ENCODE assay signal across 27 mouse cellular contexts in the genomic region with DNA sequence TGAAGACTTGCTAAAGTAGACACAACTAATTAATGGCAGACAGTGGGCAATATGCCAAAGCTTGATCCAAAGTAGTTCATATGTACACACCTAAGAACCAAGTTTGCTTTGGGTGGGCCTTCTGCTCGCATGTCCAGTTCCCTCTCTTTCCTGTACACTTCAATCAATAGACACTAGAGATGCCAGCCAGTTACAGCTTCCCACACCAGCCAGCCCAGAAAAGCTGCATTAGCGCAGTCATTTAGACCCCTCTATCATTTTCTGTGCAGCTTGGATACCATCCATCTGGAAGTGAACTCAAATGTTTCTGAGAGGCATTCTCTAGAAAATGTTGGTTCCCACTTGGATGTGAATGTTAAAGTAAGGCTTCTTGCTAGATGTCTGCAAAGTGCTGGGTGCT.
DNase-seq lines count a peak whose midpoint lies in the region; ATAC-seq and TF ChIP-seq lines count a peak whose summit lies in the region.
"Had no signal": no experiment of that assay in that cellular context is flagged by ENCODE, and none has a peak within 500 bp of the region (broad histone marks: within the 10 kb centered on the region; RNA-seq: fewer than 3 reads in every experiment).

No protein-coding gene starts in this region.

- H3K27ac ChIP-seq in forebrain, embryonic 14.5 days (ENCODE audit: low read depth, low read length): no peak overlapping the region
- no peak overlapping the region for H3K27ac ChIP-seq in forebrain, embryonic 10.5 days
- H3K27ac ChIP-seq in midbrain, postnatal 0 days (ENCODE audit: low read depth, low read length): no peak overlapping the region
- H3K27ac ChIP-seq in midbrain, embryonic 15.5 days: no peak overlapping the region
- H3K27ac ChIP-seq: embryonic facial prominence, embryonic 12.5 days; gastrocnemius, adult 2 months; hindbrain, embryonic 13.5 days; hindbrain, postnatal 0 days had no signal

- no peak overlapping the region for H3K9ac ChIP-seq in forebrain, embryonic 14.5 days (ENCODE audit: low read length)
- no peak overlapping the region for H3K9ac ChIP-seq in midbrain, postnatal 0 days (replicated peaks; ENCODE audit: low read length, poor library complexity, severe bottlenecking)
- H3K9ac ChIP-seq in midbrain, embryonic 15.5 days: no peak overlapping the region
- H3K9ac ChIP-seq: embryonic facial prominence, embryonic 12.5 days; hindbrain, embryonic 13.5 days had no signal

- H3K4me1 ChIP-seq in forebrain, embryonic 14.5 days (ENCODE audit: control insufficient read depth, insufficient read depth, low read length): peaks cover 6% of the 10 kb centered on the region; the same call in 1 of the 2 replicates
- H3K4me1 ChIP-seq in forebrain, embryonic 10.5 days: peaks cover 20% of the 10 kb centered on the region
- no peaks in the 10 kb centered on the region for H3K4me1 ChIP-seq in midbrain, postnatal 0 days (ENCODE audit: insufficient read depth, low read length)
- no peaks in the 10 kb centered on the region for H3K4me1 ChIP-seq in midbrain, embryonic 15.5 days
- H3K4me1 ChIP-seq: embryonic facial prominence, embryonic 12.5 days had no signal

- DNase-seq in forebrain, embryonic 14.5 days (ENCODE audit: low spot score): peak; percentile 55
- no peak for DNase-seq in forebrain, embryonic 10.5 days (ENCODE audit: extremely low spot score, low spot score)
- DNase-seq in frontal cortex, postnatal 10 days (ENCODE audit: low spot score in 2 of 2): no peak
- peak; percentile 33 for DNase-seq in midbrain, postnatal 0 days (ENCODE audit: low spot score)
- no peak for DNase-seq in right cerebral cortex, postnatal 36 days (ENCODE audit: low spot score in 2 of 2)
- DNase-seq: adrenal gland, postnatal 10 days; adrenal gland, postnatal 36 days; B cell, adult 2 months; cerebellum, adult 18-20 months; cerebellum, adult 9-10 months; cerebellum, postnatal 14 days; gastrocnemius, adult 2 months; gastrocnemius, postnatal 14 days; heart, adult 11 months; kidney, adult 18-20 months had no signal

- no peaks in the 10 kb centered on the region for H3K9me3 ChIP-seq in forebrain, embryonic 14.5 days (replicated peaks; ENCODE audit: control insufficient read depth, low read length)
- H3K9me3 ChIP-seq in forebrain, embryonic 10.5 days: no peaks in the 10 kb centered on the region
- no peaks in the 10 kb centered on the region for H3K9me3 ChIP-seq in midbrain, postnatal 0 days (ENCODE audit: low read length)
- H3K9me3 ChIP-seq in midbrain, embryonic 15.5 days: no peaks in the 10 kb centered on the region
- H3K9me3 ChIP-seq: embryonic facial prominence, embryonic 12.5 days; hindbrain, embryonic 13.5 days had no signal

- WGBS in forebrain, embryonic 14.5 days: 75% methylated on average over 2 of the region's 2 CpGs
- WGBS in forebrain, embryonic 10.5 days: 88% methylated on average over 2 of the region's 2 CpGs
- WGBS in midbrain, postnatal 0 days: 80% methylated on average over 2 of the region's 2 CpGs
- 88% methylated on average over 2 of the region's 2 CpGs for WGBS in midbrain, embryonic 15.5 days

- no peak overlapping the region for H3K4me3 ChIP-seq in forebrain, embryonic 14.5 days (ENCODE audit: low read depth, low read length)
- H3K4me3 ChIP-seq in forebrain, embryonic 10.5 days: no peak overlapping the region
- H3K4me3 ChIP-seq in midbrain, postnatal 0 days (ENCODE audit: low read depth, low read length): no peak overlapping the region
- H3K4me3 ChIP-seq in midbrain, embryonic 15.5 days: no peak overlapping the region
- H3K4me3 ChIP-seq: embryonic facial prominence, embryonic 12.5 days; erythroblast, embryonic 14.5 days; gastrocnemius, adult 2 months; hindbrain, embryonic 13.5 days had no signal

- no peak for ATAC-seq in forebrain, embryonic 14.5 days
- peak; percentile 79 for ATAC-seq in frontal cortex, adult (ENCODE audit: low TSS enrichment)
- no peak for ATAC-seq in midbrain, postnatal 0 days (ENCODE audit: low FRiP score)
- no peak for ATAC-seq in midbrain, embryonic 15.5 days (replicated peaks)
- ATAC-seq: hindbrain, postnatal 0 days; inflammation-experienced regulatory T-cells, adult 6 months; intestine, embryonic 16.5 days; Patski had no signal

- H3K27me3 ChIP-seq in forebrain, embryonic 14.5 days (replicated peaks; ENCODE audit: control insufficient read depth, insufficient read depth, low read length): no peaks in the 10 kb centered on the region
- no peaks in the 10 kb centered on the region for H3K27me3 ChIP-seq in forebrain, embryonic 10.5 days (ENCODE audit: poor library complexity, severe bottlenecking)
- no peaks in the 10 kb centered on the region for H3K27me3 ChIP-seq in midbrain, postnatal 0 days (ENCODE audit: insufficient read depth, low read length)
- H3K27me3 ChIP-seq in midbrain, embryonic 15.5 days (replicated peaks): no peaks in the 10 kb centered on the region
- H3K27me3 ChIP-seq: CH12.LX; embryonic facial prominence, embryonic 12.5 days; hindbrain, embryonic 13.5 days; Patski had no signal

- no peaks in the 10 kb centered on the region for H3K36me3 ChIP-seq in forebrain, embryonic 14.5 days (ENCODE audit: control insufficient read depth, insufficient read depth, low read length)
- H3K36me3 ChIP-seq in forebrain, embryonic 10.5 days (replicated peaks): no peaks in the 10 kb centered on the region
- H3K36me3 ChIP-seq in midbrain, postnatal 0 days (ENCODE audit: insufficient read depth, low read length): no peaks in the 10 kb centered on the region
- no peaks in the 10 kb centered on the region for H3K36me3 ChIP-seq in midbrain, embryonic 15.5 days (replicated peaks)
- H3K36me3 ChIP-seq: embryonic facial prominence, embryonic 12.5 days; G1E; hindbrain, embryonic 13.5 days had no signal

- no peak overlapping the region for H3K4me2 ChIP-seq in forebrain, embryonic 14.5 days (ENCODE audit: low read length)
- H3K4me2 ChIP-seq in midbrain, postnatal 0 days (ENCODE audit: low read depth, low read length, poor library complexity, severe bottlenecking): no peak overlapping the region
- no peak overlapping the region for H3K4me2 ChIP-seq in midbrain, embryonic 15.5 days
- H3K4me2 ChIP-seq: embryonic facial prominence, embryonic 12.5 days; heart, embryonic 11.5 days; hindbrain, embryonic 13.5 days had no signal

- no peak for TF ChIP-seq CTCF in midbrain, postnatal 0 days (IDR thresholded peaks at IDR 0.05)

Comparison
In these comparisons a context has a peak if more than half of its experiments do, and no peak if none do; other contexts are left out.
1. DNase-seq: peak in forebrain, embryonic 14.5 days (single experiment) and midbrain, postnatal 0 days (single experiment); none in forebrain, embryonic 10.5 days (single experiment), frontal cortex, postnatal 10 days (0 of 2) and right cerebral cortex, postnatal 36 days (0 of 2).